Mouse (Mus musculus) stomach, embryonic 16.5 days (tissue): ENCODE measurements around the gene Cacna1d. TPM values are rescaled to one million over a fixed set of nuclear protein-coding genes. Genes with fewer than 3 reads are reported as not detected.

Experiments used
- ATAC-seq: fragments of 200-750 bp; cut with Nextera tagmentation; 2 replicates; pipeline ENCODE4 v1.8.0; 2017; ENCODE audit warnings: moderate number of reproducible peaks, moderate TSS enrichment; ENCODE audit not compliant: insufficient read depth, low FRiP score
- H3K27ac ChIP-seq: fragments of 300-500 bp; sonication (generic); 2 replicates; pipeline ENCODE4 v1.5.1; 2014; ENCODE audit warnings: low read length
- H3K27me3 ChIP-seq: fragments of 300-500 bp; sonication (generic); 2 replicates; pipeline ENCODE4 v1.6.1; 2014; ENCODE audit warnings: low read length, control low read depth, mixed read lengths; ENCODE audit not compliant: control insufficient read depth, insufficient read depth
- H3K36me3 ChIP-seq: fragments of 300-500 bp; sonication (generic); 2 replicates; pipeline ENCODE4 v1.6.1; 2014; ENCODE audit warnings: low read length; ENCODE audit not compliant: control insufficient read depth, insufficient read depth
- H3K4me1 ChIP-seq: fragments of 300-500 bp; sonication (generic); 2 replicates; pipeline ENCODE4 v1.6.1; 2014; ENCODE audit warnings: low read length, control low read depth, mixed read lengths; ENCODE audit not compliant: control insufficient read depth, insufficient read depth
- H3K4me2 ChIP-seq: fragments of 300-500 bp; sonication (generic); 2 replicates; pipeline ENCODE4 v1.6.1; 2014; ENCODE audit warnings: low read depth, low read length, mixed read lengths
- H3K4me3 ChIP-seq: fragments of 300-500 bp; sonication (generic); replicated peaks from 2 replicates; pipeline ENCODE4 v1.5.1; 2014; ENCODE audit warnings: mild to moderate bottlenecking, low read length
- H3K9ac ChIP-seq: fragments of 300-500 bp; sonication (generic); 2 replicates; pipeline ENCODE4 v1.6.1; 2014; ENCODE audit warnings: low read length
- H3K9me3 ChIP-seq: fragments of 300-500 bp; sonication (generic); replicated peaks from 2 replicates; pipeline ENCODE4 v1.6.1; 2016; ENCODE audit warnings: low read length, control low read depth; ENCODE audit not compliant: control insufficient read depth
- WGBS: fragments of 180-500 bp; shearing (Covaris S2); extraction: QIAGEN DNeasy Blood & Tissue Kit; methylation state at CpG from one replicate; pipeline ENCODE4 v1.1.7; 2014; 5-methylcytosine and 5-hydroxymethylcytosine counted together
- polyA plus RNA-seq: library from polyadenylated mRNA; unstranded; fragments of >200 nt; fragmentation: Nextera tagmentation; extraction: Ambion mirVana; gene quantifications from 2 replicates; pipeline ENCODE4 v1.2.1, GENCODE M21; 2015

Cacna1d gene
- polyA plus RNA-seq, 1 experiment from 2014 or later: 4.2 TPM

DNA sequence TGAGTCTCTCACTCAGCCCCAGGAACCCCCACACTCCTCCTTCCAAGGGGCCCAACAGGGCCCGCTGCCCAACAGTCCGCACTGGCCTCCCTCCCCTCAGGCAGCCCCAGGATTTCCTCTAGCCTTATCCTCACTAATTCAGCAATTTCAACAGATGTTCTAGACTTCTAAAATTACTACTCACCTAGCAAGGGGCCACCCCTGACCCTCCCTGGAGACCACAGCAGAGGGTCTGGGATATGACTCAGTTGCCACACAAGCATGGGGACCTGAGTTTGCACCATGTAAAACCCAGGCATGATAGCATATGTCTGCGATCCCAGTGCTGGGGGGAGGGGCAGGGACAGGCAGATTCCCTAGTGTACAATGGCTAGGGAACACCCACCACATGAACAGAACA, 151.1 kb downstream of the Cacna1d start:
- Histone ChIP-seq H3K27me3 (no peaks in the 10 kb centered on the region), H3K9me3 (no peaks in the 10 kb centered on the region), H3K9ac (no peak overlapping the region), H3K36me3 (no peaks in the 10 kb centered on the region), H3K4me1 (peaks cover 10% of the 10 kb centered on the region), H3K4me2 (no peak overlapping the region), H3K27ac (no peak overlapping the region), H3K4me3 (no peak overlapping the region)
- WGBS: 75% methylated on average over 3 of the region's 3 CpGs
- no peak; the same call in 1 of the 2 replicates for ATAC-seq

DNA sequence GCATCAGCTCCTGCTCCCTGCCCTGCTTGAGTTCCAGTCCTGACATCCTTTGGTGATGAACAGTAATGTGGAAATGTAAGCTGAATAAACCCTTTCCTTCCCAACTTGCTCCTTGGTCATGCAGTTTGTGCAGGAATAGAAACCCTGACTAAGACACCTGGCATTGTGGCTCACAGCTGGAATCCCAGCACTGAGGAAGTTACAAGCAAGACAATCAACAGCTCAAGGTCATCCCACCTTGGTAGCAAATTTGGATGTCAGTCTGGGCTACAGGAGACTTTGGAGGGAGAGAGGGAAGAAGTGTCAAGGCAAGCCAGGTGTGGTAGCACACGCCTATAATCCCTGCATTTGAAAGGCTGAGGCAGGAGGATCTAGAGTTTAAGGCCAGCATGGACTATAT, 159.4 kb downstream of the Cacna1d start:
- H3K4me3 ChIP-seq: no peak overlapping the region
- H3K4me1 ChIP-seq: peaks cover 3% of the 10 kb centered on the region; the same call in 1 of the 2 replicates
- H3K4me2 ChIP-seq: no peak overlapping the region
- no peak overlapping the region for H3K27ac ChIP-seq
- 87% methylated on average over 1 of the region's 1 CpGs for WGBS
- no peak for ATAC-seq
- H3K9me3 ChIP-seq: no peaks in the 10 kb centered on the region
- no peaks in the 10 kb centered on the region for H3K27me3 ChIP-seq
- H3K9ac ChIP-seq: no peak overlapping the region
- no peaks in the 10 kb centered on the region for H3K36me3 ChIP-seq

- no peak overlapping the region for H3K4me3 ChIP-seq
- WGBS: 52% methylated on average over 17 of the region's 17 CpGs
- no peak for ATAC-seq
Measured at GRCm38 (mm10) chr14:30330416-30331181, 160.7 kb downstream of the Cacna1d start.

GRCm38 (mm10) chr14:30329109-30329508, 162.1 kb downstream of the Cacna1d start:
- Histone ChIP-seq H3K9me3 (no peaks in the 10 kb centered on the region), H3K27me3 (no peaks in the 10 kb centered on the region), H3K36me3 (no peaks in the 10 kb centered on the region), H3K9ac (no peak overlapping the region), H3K4me1 (peaks cover 21% of the 10 kb centered on the region), H3K4me2 (no peak overlapping the region), H3K27ac (no peak overlapping the region), H3K4me3 (no peak overlapping the region)
- ATAC-seq: no peak
- WGBS: 60% methylated on average over 11 of the region's 11 CpGs

More at GRCm38 (mm10) chr14:30330416-30331181, 160.7 kb downstream of the Cacna1d start:
- Histone ChIP-seq H3K9me3 (no peaks in the 10 kb centered on the region), H3K4me1 (peaks cover 13% of the 10 kb centered on the region), H3K36me3 (no peaks in the 10 kb centered on the region), H3K4me2 (no peak overlapping the region), H3K9ac (no peak overlapping the region), H3K27ac (peak overlapping the region; percentile 47), H3K27me3 (no peaks in the 10 kb centered on the region)

DNA sequence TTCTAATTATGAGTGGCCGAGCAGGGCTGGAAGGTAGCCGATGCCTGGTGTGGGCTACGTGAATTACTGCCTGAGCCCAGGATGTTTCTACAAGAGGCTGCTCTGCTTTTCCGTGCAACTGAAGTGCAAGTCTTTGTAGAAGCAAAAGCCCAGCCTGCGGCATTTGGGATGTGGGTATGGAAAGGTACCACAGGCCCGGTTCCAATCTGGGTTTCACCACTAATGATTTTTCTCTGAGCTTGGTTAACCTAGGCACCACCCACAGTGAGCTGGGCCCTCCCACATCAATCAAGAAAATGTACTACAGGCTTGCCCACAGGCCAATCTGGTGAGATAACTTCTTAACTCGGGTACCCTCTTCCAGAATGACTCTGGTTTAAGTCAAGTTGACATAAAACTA, 163.8 kb downstream of the Cacna1d start:
- Histone ChIP-seq H3K9ac (no peak overlapping the region), H3K4me2 (no peak overlapping the region), H3K27ac (no peak overlapping the region), H3K27me3 (no peaks in the 10 kb centered on the region), H3K4me1 (peaks cover 21% of the 10 kb centered on the region), H3K9me3 (no peaks in the 10 kb centered on the region), H3K4me3 (no peak overlapping the region), H3K36me3 (no peaks in the 10 kb centered on the region)
- WGBS: 62% methylated on average over 7 of the region's 7 CpGs
- ATAC-seq: no peak

- Histone ChIP-seq H3K4me1 (peaks cover 21% of the 10 kb centered on the region), H3K36me3 (no peaks in the 10 kb centered on the region), H3K27ac (no peak overlapping the region), H3K27me3 (no peaks in the 10 kb centered on the region), H3K9me3 (no peaks in the 10 kb centered on the region), H3K4me3 (no peak overlapping the region), H3K4me2 (no peak overlapping the region), H3K9ac (no peak overlapping the region)
- no peak for ATAC-seq
- WGBS: 50% methylated on average over 8 of the region's 8 CpGs
Measured at GRCm38 (mm10) chr14:30327051-30327450, 164.2 kb downstream of the Cacna1d start.

- H3K36me3 ChIP-seq: no peaks in the 10 kb centered on the region
- H3K9ac ChIP-seq: no peak overlapping the region
- H3K9me3 ChIP-seq: no peaks in the 10 kb centered on the region
- peak overlapping the region; percentile 80 for H3K27ac ChIP-seq
- 53% methylated on average over 4 of the region's 4 CpGs for WGBS
- no peak overlapping the region for H3K4me3 ChIP-seq
- H3K4me2 ChIP-seq: no peak overlapping the region
- peaks cover 21% of the 10 kb centered on the region for H3K4me1 ChIP-seq
- H3K27me3 ChIP-seq: no peaks in the 10 kb centered on the region
- ATAC-seq: no peak
Measured at GRCm38 (mm10) chr14:30326226-30326625, 165.0 kb downstream of the Cacna1d start.

DNA sequence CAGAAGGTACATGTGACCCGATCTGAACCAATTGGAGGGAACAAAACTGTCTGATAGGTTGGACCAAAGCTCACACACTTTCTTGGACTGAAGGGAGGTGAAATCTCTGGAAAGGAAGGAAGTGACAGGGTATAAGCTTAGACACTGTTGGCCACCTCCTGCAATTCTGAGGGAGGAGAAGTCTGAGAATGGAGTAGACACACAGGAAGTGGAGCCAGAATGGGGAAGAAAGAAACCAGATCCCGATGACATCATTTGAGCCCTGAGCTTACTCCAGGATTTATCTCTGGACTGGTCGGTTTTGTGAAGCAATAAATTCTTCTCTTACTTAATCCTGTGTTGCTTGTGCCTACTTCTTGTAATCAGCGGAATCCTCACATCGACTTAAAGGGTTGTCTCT, 166.3 kb downstream of the Cacna1d start:
- Histone ChIP-seq H3K36me3 (no peaks in the 10 kb centered on the region), H3K27me3 (no peaks in the 10 kb centered on the region), H3K4me3 (no peak overlapping the region), H3K27ac (no peak overlapping the region), H3K4me2 (no peak overlapping the region), H3K4me1 (peaks cover 19% of the 10 kb centered on the region), H3K9me3 (no peaks in the 10 kb centered on the region), H3K9ac (no peak overlapping the region)
- 72% methylated on average over 5 of the region's 5 CpGs for WGBS
- peak; percentile 50; the same call in 1 of the 2 replicates for ATAC-seq

DNA sequence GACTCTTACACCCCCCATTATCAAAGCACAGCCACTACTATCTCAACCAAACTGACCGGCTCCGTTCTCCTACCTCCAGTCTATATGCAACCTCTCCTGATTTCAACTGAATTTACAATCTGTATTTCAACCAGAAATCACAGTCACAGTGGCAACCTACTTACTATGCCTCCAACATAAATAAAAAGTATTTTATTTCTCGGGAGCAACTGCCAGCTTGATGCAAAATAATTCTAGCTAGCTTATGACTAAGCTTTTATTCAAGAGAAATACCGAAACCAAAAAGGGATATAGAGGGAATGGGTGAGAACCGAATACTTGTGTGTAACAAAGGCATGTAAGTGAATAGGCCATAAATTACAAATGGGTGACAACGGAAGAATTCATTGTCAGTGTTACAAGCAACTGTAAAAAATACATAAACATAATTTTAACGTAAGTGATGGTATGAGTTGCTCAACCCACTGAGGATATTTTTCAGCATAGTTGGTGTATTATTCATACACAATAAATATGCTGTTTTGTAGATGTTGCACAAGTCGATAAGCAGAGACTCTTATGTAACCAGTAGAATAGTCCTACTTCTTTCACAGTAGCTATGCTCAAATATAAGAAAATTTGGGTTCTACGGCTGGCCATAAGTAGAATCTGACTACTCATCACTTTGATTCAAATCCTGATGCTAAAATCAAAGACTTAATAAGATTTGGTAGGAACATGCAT, 172.4 kb downstream of the Cacna1d start:
- Histone ChIP-seq H3K9me3 (no peaks in the 10 kb centered on the region), H3K27ac (no peak overlapping the region), H3K27me3 (no peaks in the 10 kb centered on the region), H3K36me3 (no peaks in the 10 kb centered on the region), H3K4me2 (no peak overlapping the region), H3K9ac (no peak overlapping the region), H3K4me3 (no peak overlapping the region), H3K4me1 (no peaks in the 10 kb centered on the region)
- WGBS: 85% methylated on average over 9 of the region's 9 CpGs
- ATAC-seq: no peak
